Comparison of ENCODE assay signal across 9 mouse cellular contexts in genomic region chr4:23913396-23913795, GRCm38 (mm10).
A peak's percentile ranks its signal among the peaks of the same experiment; 100 is the strongest.
DNase-seq lines count a peak whose midpoint lies in the region; ATAC-seq lines count a peak whose summit lies in the region.
"Had no signal": no experiment of that assay in that cellular context is flagged by ENCODE, and none has a peak within 500 bp of the region (broad histone marks: within the 10 kb centered on the region; RNA-seq: fewer than 3 reads in every experiment).

No protein-coding gene starts in this region.

- H3K27me3 ChIP-seq in forebrain, embryonic 16.5 days (replicated peaks; ENCODE audit: control insufficient read depth, insufficient read depth, low read length) = no peaks in the 10 kb centered on the region
- no peaks in the 10 kb centered on the region for H3K27me3 ChIP-seq in midbrain, embryonic 11.5 days (ENCODE audit: control insufficient read depth, insufficient read depth, low read length)
- H3K27me3 ChIP-seq in heart, embryonic 11.5 days (ENCODE audit: control insufficient read depth, insufficient read depth, low read length) = no peaks in the 10 kb centered on the region

- peak; percentile 98 for ATAC-seq in forebrain, embryonic 16.5 days
- peak; percentile 95 for ATAC-seq in midbrain, embryonic 11.5 days (ENCODE audit: low FRiP score)
- ATAC-seq in heart, embryonic 11.5 days (replicated peaks; ENCODE audit: insufficient number of reproducible peaks, low FRiP score, low TSS enrichment) = no peak

- no peak overlapping the region for H3K4me3 ChIP-seq in forebrain, embryonic 16.5 days (replicated peaks; ENCODE audit: low read length)
- H3K4me3 ChIP-seq in midbrain, embryonic 11.5 days (ENCODE audit: low read depth, low read length) = no peak overlapping the region
- H3K4me3 ChIP-seq in heart, embryonic 11.5 days (ENCODE audit: low read depth, low read length) = no peak overlapping the region

- no peaks in the 10 kb centered on the region for H3K36me3 ChIP-seq in forebrain, embryonic 16.5 days (ENCODE audit: control insufficient read depth, insufficient read depth)
- no peaks in the 10 kb centered on the region for H3K36me3 ChIP-seq in midbrain, embryonic 11.5 days (ENCODE audit: control insufficient read depth, insufficient read depth, low read length)
- no peaks in the 10 kb centered on the region for H3K36me3 ChIP-seq in heart, embryonic 11.5 days (ENCODE audit: control insufficient read depth, insufficient read depth, low read length)

- H3K9me3 ChIP-seq in forebrain, embryonic 16.5 days (ENCODE audit: control insufficient read depth, low read length) = no peaks in the 10 kb centered on the region
- no peaks in the 10 kb centered on the region for H3K9me3 ChIP-seq in midbrain, embryonic 11.5 days (ENCODE audit: control insufficient read depth, low read length)
- no peaks in the 10 kb centered on the region for H3K9me3 ChIP-seq in heart, embryonic 11.5 days (replicated peaks; ENCODE audit: control insufficient read depth, low read length)

- H3K4me2 ChIP-seq in forebrain, embryonic 16.5 days (ENCODE audit: low read length) = no peak overlapping the region
- H3K4me2 ChIP-seq in midbrain, embryonic 11.5 days = no peak overlapping the region
- no peak overlapping the region for H3K4me2 ChIP-seq in heart, embryonic 11.5 days

- DNase-seq in A20 (ENCODE audit: low read depth, low spot score) (peak; percentile 7), ES-CJ7 (ENCODE audit: low read depth, low spot score) (peak; percentile 39), MN1 (ENCODE audit: low spot score) (no peak)
- DNase-seq in midbrain, embryonic 11.5 days (ENCODE audit: low spot score, missing footprints) = peak; percentile 87
- DNase-seq in urinary bladder, postnatal 14 days (ENCODE audit: low spot score) = no peak
- DNase-seq in gastrocnemius, adult 8-10 months (ENCODE audit: low spot score in 2 of 2) = no peak
- DNase-seq: adrenal gland, adult 2 months had no signal

- 8% methylated on average over 4 of the region's 4 CpGs for WGBS in forebrain, embryonic 16.5 days
- 6% methylated on average over 4 of the region's 4 CpGs for WGBS in midbrain, embryonic 11.5 days
- WGBS in heart, embryonic 11.5 days (ENCODE audit: insufficient replicate concordance) = 27% methylated on average over 4 of the region's 4 CpGs

- H3K9ac ChIP-seq in forebrain, embryonic 16.5 days (replicated peaks; ENCODE audit: low read depth, low read length) = no peak overlapping the region
- H3K9ac ChIP-seq in midbrain, embryonic 11.5 days (ENCODE audit: low read length) = no peak overlapping the region
- no peak overlapping the region for H3K9ac ChIP-seq in heart, embryonic 11.5 days (ENCODE audit: low read depth, low read length)

- H3K4me1 ChIP-seq in forebrain, embryonic 16.5 days (replicated peaks; ENCODE audit: control insufficient read depth, insufficient read depth, low read length) = no peaks in the 10 kb centered on the region
- no peaks in the 10 kb centered on the region for H3K4me1 ChIP-seq in midbrain, embryonic 11.5 days (ENCODE audit: control insufficient read depth, insufficient read depth, low read length)
- no peaks in the 10 kb centered on the region for H3K4me1 ChIP-seq in heart, embryonic 11.5 days (ENCODE audit: control insufficient read depth, insufficient read depth, low read length)

- H3K27ac ChIP-seq in forebrain, embryonic 16.5 days (ENCODE audit: low read length) = no peak overlapping the region
- H3K27ac ChIP-seq in midbrain, embryonic 11.5 days (ENCODE audit: low read depth, low read length) = no peak overlapping the region
- no peak overlapping the region for H3K27ac ChIP-seq in heart, embryonic 11.5 days (ENCODE audit: low read depth, low read length)

Comparison
In these comparisons a context has a peak if more than half of its experiments do, and no peak if none do; other contexts are left out.
1. DNase-seq: peak in A20 (single experiment), ES-CJ7 (single experiment) and midbrain, embryonic 11.5 days (single experiment); none in MN1 (single experiment), urinary bladder, postnatal 14 days (single experiment) and gastrocnemius, adult 8-10 months (0 of 2).